Mouse (Mus musculus) forebrain, postnatal 0 days (tissue): ENCODE measurements at regions not wholly inside any gene's neighbourhood (a gene's known extent, or its start where the extent isn't known, plus 50 kb on each side); places are given as distances from the start of the nearest gene placed in this dataset.
"Not testable (repeated sequence)": the region's sequence is repeated elsewhere in the genome, so short reads cannot be mapped to it uniquely, and the experiment has no call there.

Experiments
- ATAC-seq: fragments of 200-750 bp; cut with Nextera tagmentation; 2 replicates; pipeline ENCODE4 v1.8.0; 2017; ENCODE audit warnings: mild to moderate bottlenecking, moderate library complexity
- DNase-seq: peaks from one replicate; pipeline ENCODE4 v3.0.0-alpha.2; 2015
- H3K27ac ChIP-seq: fragments of 300-500 bp; sonication (generic); 2 replicates; pipeline ENCODE4 v1.5.1; 2014; ENCODE audit warnings: low read depth, mild to moderate bottlenecking, antibody characterized with exemption, low read length, moderate library complexity, mixed read lengths
- H3K27me3 ChIP-seq: fragments of 300-500 bp; sonication (generic); 2 replicates; pipeline ENCODE4 v1.6.1; 2014; ENCODE audit warnings: mild to moderate bottlenecking, low read length, mixed read lengths; ENCODE audit not compliant: insufficient read depth
- H3K36me3 ChIP-seq: fragments of 300-500 bp; sonication (generic); 2 replicates; pipeline ENCODE4 v1.6.1; 2014; ENCODE audit warnings: mild to moderate bottlenecking, moderate library complexity; ENCODE audit not compliant: insufficient read depth
- H3K4me1 ChIP-seq: fragments of 300-500 bp; sonication (generic); 2 replicates; pipeline ENCODE4 v1.6.1; 2014; ENCODE audit warnings: antibody characterized with exemption; ENCODE audit not compliant: insufficient read depth
- H3K4me2 ChIP-seq: fragments of 300-500 bp; sonication (generic); 2 replicates; pipeline ENCODE4 v1.6.1; 2014; ENCODE audit warnings: low read depth, mild to moderate bottlenecking, moderate library complexity
- H3K4me3 ChIP-seq: fragments of 300-500 bp; sonication (generic); 2 replicates; pipeline ENCODE4 v1.5.1; 2014; ENCODE audit warnings: low read depth, low read length, mixed read lengths
- H3K9ac ChIP-seq: fragments of 300-500 bp; sonication (generic); 2 replicates; pipeline ENCODE4 v1.6.1; 2014; ENCODE audit warnings: mild to moderate bottlenecking
- H3K9me3 ChIP-seq: fragments of 300-500 bp; sonication (generic); 2 replicates; pipeline ENCODE4 v1.6.1; 2016; ENCODE audit warnings: low read length
- CTCF ChIP-seq: sonication (generic); IDR thresholded peaks from 2 replicates; pipeline ENCODE4 v1.5.1; 2016; ENCODE audit warnings: antibody characterized with exemption, control low read depth, low read depth
- WGBS: fragments of 180-500 bp; shearing (Covaris S2); extraction: QIAGEN DNeasy Blood & Tissue Kit; methylation state at CpG from one replicate; pipeline ENCODE4 v1.1.7; 2014; 5-methylcytosine and 5-hydroxymethylcytosine counted together

DNA sequence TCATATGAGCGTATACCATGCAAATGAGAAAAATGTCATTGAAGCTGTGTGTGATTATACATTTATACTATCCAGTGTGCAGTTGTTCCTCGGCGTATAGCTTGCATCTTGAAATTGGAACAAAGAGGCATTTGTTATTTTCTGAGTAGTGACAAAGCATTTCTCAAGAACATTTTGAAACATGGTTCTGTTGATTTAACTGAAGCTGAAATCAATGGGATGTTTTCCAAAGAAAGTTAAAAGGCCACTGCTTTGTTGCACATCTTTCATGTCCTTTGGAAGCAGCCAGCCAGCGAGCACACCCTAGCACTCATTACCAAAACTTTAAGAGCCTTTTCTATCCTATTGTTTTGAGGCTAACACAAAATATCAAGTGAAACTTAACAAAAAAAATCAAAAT is 594.1 kb upstream of the Klhl29 start:
- no peaks in the 10 kb centered on the region for H3K9me3 ChIP-seq
- no peaks in the 10 kb centered on the region for H3K4me1 ChIP-seq
- no peak overlapping the region for H3K4me3 ChIP-seq
- TF ChIP-seq CTCF: no peak
- no peak for DNase-seq
- no peak overlapping the region for H3K4me2 ChIP-seq
- H3K9ac ChIP-seq: no peak overlapping the region
- H3K27me3 ChIP-seq: no peaks in the 10 kb centered on the region
- no peak for ATAC-seq
- no peak overlapping the region for H3K27ac ChIP-seq
- no peaks in the 10 kb centered on the region for H3K36me3 ChIP-seq
- WGBS: 84% methylated on average over 4 of the region's 4 CpGs

DNA sequence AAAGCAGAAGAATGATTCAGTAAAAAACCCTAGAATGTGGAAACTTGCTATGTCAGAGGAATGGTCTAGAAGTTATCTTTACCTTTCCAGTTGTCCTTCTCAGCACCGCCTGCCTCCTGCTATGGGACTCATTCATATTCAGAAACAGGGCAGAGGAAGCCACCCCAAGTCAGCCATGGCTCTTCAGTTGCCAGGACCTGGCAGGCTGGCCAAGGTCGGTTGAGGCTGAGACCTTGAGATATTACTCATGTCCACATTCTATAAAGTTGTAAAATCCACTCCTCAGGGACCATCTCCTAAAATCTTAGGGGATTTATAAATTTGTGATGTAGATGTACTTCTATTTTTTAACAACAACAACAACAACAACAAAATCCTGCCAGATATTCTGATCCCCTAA is 580.7 kb upstream of the Klhl29 start:
- no peak overlapping the region for H3K27ac ChIP-seq
- no peak overlapping the region for H3K4me2 ChIP-seq
- no peaks in the 10 kb centered on the region for H3K4me1 ChIP-seq
- no peak overlapping the region for H3K9ac ChIP-seq
- H3K36me3 ChIP-seq: no peaks in the 10 kb centered on the region
- no peak for ATAC-seq
- no peak overlapping the region for H3K4me3 ChIP-seq
- H3K9me3 ChIP-seq: no peaks in the 10 kb centered on the region
- TF ChIP-seq CTCF: no peak
- DNase-seq: no peak
- no peaks in the 10 kb centered on the region for H3K27me3 ChIP-seq
- WGBS: 68% methylated on average over 2 of the region's 2 CpGs

DNA sequence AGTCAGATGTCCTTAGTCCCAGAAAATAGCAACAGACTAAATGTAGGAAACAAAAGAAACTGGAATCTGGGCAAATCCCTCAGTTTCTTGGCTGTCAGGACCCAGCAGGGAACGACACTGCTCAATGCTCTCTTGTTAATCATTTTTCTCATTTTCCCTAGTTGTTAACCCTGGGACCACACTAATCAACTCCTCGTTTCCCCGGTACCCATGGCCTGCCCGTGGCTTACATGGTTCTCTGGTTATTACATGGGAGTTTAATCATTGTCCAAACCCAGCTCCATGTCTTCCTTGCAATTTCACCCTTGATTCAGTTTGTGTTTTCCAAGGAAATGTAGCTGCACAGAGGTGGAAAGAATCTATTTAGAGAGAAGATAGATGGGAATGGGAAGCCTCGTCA is 580.1 kb upstream of the Klhl29 start:
- ATAC-seq: no peak
- no peak for TF ChIP-seq CTCF
- H3K9ac ChIP-seq: no peak overlapping the region
- H3K36me3 ChIP-seq: no peaks in the 10 kb centered on the region
- 33% methylated on average over 5 of the region's 5 CpGs for WGBS
- no peak for DNase-seq
- H3K4me1 ChIP-seq: no peaks in the 10 kb centered on the region
- no peak overlapping the region for H3K27ac ChIP-seq
- no peak overlapping the region for H3K4me3 ChIP-seq
- no peaks in the 10 kb centered on the region for H3K9me3 ChIP-seq
- H3K27me3 ChIP-seq: no peaks in the 10 kb centered on the region
- H3K4me2 ChIP-seq: no peak overlapping the region

DNA sequence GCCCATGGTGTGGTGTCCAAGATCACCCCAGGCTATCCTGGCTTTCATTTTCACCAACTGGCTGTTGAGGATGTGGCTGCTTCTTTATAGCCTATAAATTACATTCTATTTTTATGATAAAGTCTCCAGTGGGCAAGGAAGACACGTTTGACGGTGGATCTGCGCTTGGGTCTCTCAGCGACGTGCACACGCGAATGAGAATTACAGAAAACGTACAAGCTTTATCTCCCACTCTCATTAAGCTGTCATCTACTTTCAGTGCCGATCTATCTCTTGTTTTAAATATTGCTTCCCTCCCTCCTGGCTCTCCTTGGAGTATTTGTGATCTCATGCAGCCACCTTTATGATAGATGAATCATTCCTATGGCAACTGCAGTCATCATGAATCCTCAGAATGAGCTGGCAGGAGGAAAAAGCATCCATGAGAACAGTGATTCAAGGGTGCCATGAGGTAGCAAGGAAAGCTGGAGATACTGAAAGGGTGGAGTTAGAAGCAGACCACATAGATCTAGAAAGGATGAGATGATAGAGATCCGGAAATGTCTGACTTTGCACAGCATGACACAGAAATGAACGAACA is 568.0 kb upstream of the Klhl29 start:
- 79% methylated on average over 11 of the region's 11 CpGs for WGBS
- ATAC-seq: peak; percentile 25; the same call in 1 of the 2 replicates
- no peak for TF ChIP-seq CTCF
- peak; percentile 17 for DNase-seq
- no peaks in the 10 kb centered on the region for H3K36me3 ChIP-seq
- no peak overlapping the region for H3K4me3 ChIP-seq
- H3K9me3 ChIP-seq: no peaks in the 10 kb centered on the region
- H3K27ac ChIP-seq: no peak overlapping the region
- no peaks in the 10 kb centered on the region for H3K27me3 ChIP-seq
- H3K9ac ChIP-seq: no peak overlapping the region
- H3K4me1 ChIP-seq: no peaks in the 10 kb centered on the region
- H3K4me2 ChIP-seq: no peak overlapping the region

DNA sequence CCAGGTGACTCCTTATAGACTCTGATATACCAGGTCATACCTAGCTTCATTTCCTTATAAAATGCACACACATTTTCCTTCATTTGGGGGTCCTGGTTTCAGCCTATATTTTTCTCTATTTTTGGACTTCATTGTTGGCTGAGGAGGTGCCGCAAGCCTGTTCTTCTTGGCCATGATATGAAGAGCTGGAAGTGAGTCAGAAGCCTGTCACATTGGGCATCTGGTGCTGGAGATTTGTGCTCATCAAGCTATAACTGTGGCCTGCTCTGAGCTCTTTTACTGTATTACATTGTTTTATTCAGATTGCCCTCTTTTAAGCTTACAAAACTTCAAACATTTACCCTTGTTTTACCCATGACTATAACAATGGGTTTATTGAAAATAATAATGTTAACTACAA is 545.8 kb upstream of the Klhl29 start:
- TF ChIP-seq CTCF: no peak
- Histone ChIP-seq H3K4me2 (no peak overlapping the region), H3K9me3 (no peaks in the 10 kb centered on the region), H3K36me3 (no peaks in the 10 kb centered on the region), H3K9ac (no peak overlapping the region), H3K4me1 (peaks cover 5% of the 10 kb centered on the region), H3K27ac (no peak overlapping the region; the same call in 1 of the 2 replicates), H3K4me3 (no peak overlapping the region), H3K27me3 (no peaks in the 10 kb centered on the region)
- peak; percentile 72 for DNase-seq
- WGBS: 78% methylated on average over 1 of the region's 1 CpGs
- ATAC-seq: peak; percentile 71

DNA sequence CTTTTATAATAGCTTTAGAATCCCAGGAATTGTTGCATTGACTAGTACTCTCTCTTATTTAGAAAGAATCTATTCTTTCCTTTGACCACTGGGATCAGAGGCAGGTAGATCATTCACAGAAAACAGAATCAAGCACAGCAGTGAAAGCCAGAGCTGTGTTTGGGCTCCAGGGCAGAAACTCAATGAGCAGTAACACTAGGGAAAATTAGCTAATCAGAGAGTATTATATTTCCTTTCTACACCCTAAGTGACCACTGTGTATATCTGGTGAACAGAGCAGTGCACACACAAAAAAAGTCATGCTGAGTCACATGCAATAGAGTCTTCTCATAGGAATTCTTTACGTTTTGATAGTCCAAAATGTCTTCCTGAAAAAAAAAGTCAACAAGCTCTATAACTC is 542.5 kb upstream of the Klhl29 start:
- Histone ChIP-seq H3K4me1 (peaks cover 5% of the 10 kb centered on the region), H3K9me3 (no peaks in the 10 kb centered on the region), H3K9ac (no peak overlapping the region), H3K27ac (no peak overlapping the region), H3K4me2 (no peak overlapping the region), H3K4me3 (no peak overlapping the region), H3K27me3 (no peaks in the 10 kb centered on the region), H3K36me3 (no peaks in the 10 kb centered on the region)
- DNase-seq: no peak
- TF ChIP-seq CTCF: no peak
- ATAC-seq: no peak
- 80% methylated on average over 1 of the region's 1 CpGs for WGBS

DNA sequence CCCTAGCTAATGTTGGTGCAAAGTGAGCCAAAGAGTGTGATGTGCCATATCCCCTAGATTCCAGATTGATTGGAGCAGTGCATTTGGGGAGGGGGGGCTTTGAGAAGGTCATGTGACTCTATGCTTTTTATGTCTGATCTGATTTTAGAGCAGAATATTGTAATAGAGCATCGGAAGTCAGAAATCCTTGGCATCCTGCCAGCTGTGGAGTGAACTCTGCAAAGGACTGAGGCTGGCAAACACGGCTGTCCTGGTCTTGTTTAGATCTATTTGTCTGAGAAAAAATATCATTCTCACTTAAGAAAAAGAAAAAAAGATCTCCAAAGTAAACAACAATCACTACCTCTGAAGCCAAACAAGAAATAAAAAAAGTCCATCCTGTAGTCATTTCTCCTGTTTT is 530.8 kb upstream of the Klhl29 start:
- 36% methylated on average over 2 of the region's 2 CpGs for WGBS
- H3K36me3 ChIP-seq: no peaks in the 10 kb centered on the region
- no peak overlapping the region for H3K27ac ChIP-seq
- DNase-seq (no peak), ATAC-seq (no peak)
- H3K27me3 ChIP-seq: no peaks in the 10 kb centered on the region
- no peaks in the 10 kb centered on the region for H3K9me3 ChIP-seq
- no peak overlapping the region for H3K4me2 ChIP-seq
- no peak for TF ChIP-seq CTCF
- H3K4me3 ChIP-seq: no peak overlapping the region
- H3K4me1 ChIP-seq: no peaks in the 10 kb centered on the region
- no peak overlapping the region for H3K9ac ChIP-seq

DNA sequence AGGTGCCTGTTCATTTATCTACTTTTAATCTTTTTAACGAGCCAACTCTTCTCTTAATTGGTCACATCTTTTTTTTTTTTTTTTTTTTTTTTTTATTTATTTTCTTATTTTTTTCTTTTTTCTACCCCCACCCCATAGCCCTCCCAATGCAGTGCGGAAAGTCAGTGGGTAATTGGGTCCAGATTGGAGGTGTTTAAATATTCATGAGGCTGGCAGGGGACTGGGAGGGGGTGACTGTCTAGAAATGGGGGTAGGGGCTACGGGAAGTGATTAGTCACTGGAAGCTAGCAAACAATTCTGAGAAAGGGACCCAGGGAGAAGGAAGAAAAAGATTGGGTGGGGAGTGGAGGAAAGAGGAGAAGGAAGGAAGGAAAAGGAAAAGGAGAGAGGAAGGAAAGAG is 516.3 kb upstream of the Klhl29 start:
- not testable (repeated sequence) for H3K4me2 ChIP-seq, H3K9ac ChIP-seq, H3K36me3 ChIP-seq, H3K27ac ChIP-seq, DNase-seq, H3K4me1 ChIP-seq, H3K4me3 ChIP-seq, H3K27me3 ChIP-seq, H3K9me3 ChIP-seq
- WGBS: 39% methylated on average over 2 of the region's 3 CpGs
- ATAC-seq: 0 out of 2 replicates have a peak, but pooled peaks have one; percentile 36
